Mouse (Mus musculus): ENCODE data around the gene Cdk2. TPM values are rescaled to one million over a fixed set of nuclear protein-coding genes. Genes with fewer than 3 reads are reported as not detected.

The Cdk2 gene
- polyA plus RNA-seq, 1 experiment from 2014 or later = 130 TPM

- Histone ChIP-seq H3K36me3 (replicated peaks) (no peaks in the 10 kb centered on the region), H3K27me3 (replicated peaks; ENCODE audit: low read depth, poor library complexity, severe bottlenecking) (no peaks in the 10 kb centered on the region), H3K4me3 (no peak overlapping the region), H3K27ac (replicated peaks) (no peak overlapping the region), H3K4me1 (peaks cover 11% of the 10 kb centered on the region), H3K9me3 (no peaks in the 10 kb centered on the region)
- 69% methylated on average over 5 of the region's 5 CpGs for WGBS
- DNase-seq (ENCODE audit: low spot score) = no peak
Observed at GRCm38 (mm10) chr10:128663441-128664220, 41.2 kb downstream of the Cdk2 start.

- Histone ChIP-seq H3K36me3 (replicated peaks) (no peaks in the 10 kb centered on the region), H3K4me1 (peaks cover 6% of the 10 kb centered on the region; the same call in 1 of the 2 replicates), H3K4me3 (no peak overlapping the region), H3K27me3 (replicated peaks; ENCODE audit: low read depth, poor library complexity, severe bottlenecking) (no peaks in the 10 kb centered on the region), H3K9me3 (no peaks in the 10 kb centered on the region), H3K27ac (replicated peaks) (no peak overlapping the region)
- DNase-seq (ENCODE audit: low spot score) = no peak
Observed at GRCm38 (mm10) chr10:128662465-128662864, 42.4 kb downstream of the Cdk2 start.

- H3K27me3 ChIP-seq (replicated peaks; ENCODE audit: low read depth, poor library complexity, severe bottlenecking) = no peaks in the 10 kb centered on the region
- 49% methylated on average over 9 of the region's 9 CpGs for WGBS
- H3K4me3 ChIP-seq = no peak overlapping the region
- no peaks in the 10 kb centered on the region for H3K36me3 ChIP-seq (replicated peaks)
- no peak for DNase-seq (ENCODE audit: low spot score)
- H3K27ac ChIP-seq (replicated peaks) = no peak overlapping the region
- H3K9me3 ChIP-seq = no peaks in the 10 kb centered on the region
- H3K4me1 ChIP-seq = peaks cover 14% of the 10 kb centered on the region; the same call in 1 of the 2 replicates
Observed at GRCm38 (mm10) chr10:128659490-128659889, 45.3 kb downstream of the Cdk2 start.

- no peak overlapping the region for H3K27ac ChIP-seq (replicated peaks)
- no peaks in the 10 kb centered on the region for H3K27me3 ChIP-seq (replicated peaks; ENCODE audit: low read depth, poor library complexity, severe bottlenecking)
- 63% methylated on average over 9 of the region's 9 CpGs for WGBS
- H3K36me3 ChIP-seq (replicated peaks) = no peaks in the 10 kb centered on the region
- H3K9me3 ChIP-seq = no peaks in the 10 kb centered on the region
- DNase-seq (ENCODE audit: low spot score) = no peak
- H3K4me1 ChIP-seq = peaks cover 21% of the 10 kb centered on the region; the same call in 1 of the 2 replicates
- no peak overlapping the region for H3K4me3 ChIP-seq
Observed at GRCm38 (mm10) chr10:128657844-128658243, 47.0 kb downstream of the Cdk2 start.

GRCm38 (mm10) chr10:128656731-128657130 is 48.1 kb downstream of the Cdk2 start:
- Histone ChIP-seq H3K27me3 (replicated peaks; ENCODE audit: low read depth, poor library complexity, severe bottlenecking) (no peaks in the 10 kb centered on the region), H3K27ac (replicated peaks) (no peak overlapping the region), H3K4me1 (peaks cover 21% of the 10 kb centered on the region; the same call in 1 of the 2 replicates), H3K9me3 (no peaks in the 10 kb centered on the region), H3K4me3 (no peak overlapping the region), H3K36me3 (replicated peaks) (no peaks in the 10 kb centered on the region)
- WGBS = 95% methylated on average over 1 of the region's 1 CpGs
- DNase-seq (ENCODE audit: low spot score) = no peak

- Histone ChIP-seq H3K9me3 (no peaks in the 10 kb centered on the region), H3K27me3 (replicated peaks; ENCODE audit: low read depth, poor library complexity, severe bottlenecking) (no peaks in the 10 kb centered on the region), H3K36me3 (replicated peaks) (no peaks in the 10 kb centered on the region), H3K27ac (replicated peaks) (no peak overlapping the region), H3K4me3 (no peak overlapping the region), H3K4me1 (peaks cover 21% of the 10 kb centered on the region; the same call in 1 of the 2 replicates)
- DNase-seq (ENCODE audit: low spot score) = no peak
- WGBS = 82% methylated on average over 3 of the region's 3 CpGs
Observed at GRCm38 (mm10) chr10:128655254-128655653, 49.6 kb downstream of the Cdk2 start.

- WGBS = 75% methylated on average over 4 of the region's 4 CpGs
- Histone ChIP-seq H3K4me1 (peaks cover 15% of the 10 kb centered on the region; the same call in 1 of the 2 replicates), H3K27ac (replicated peaks) (no peak overlapping the region), H3K36me3 (replicated peaks) (no peaks in the 10 kb centered on the region), H3K4me3 (no peak overlapping the region), H3K9me3 (no peaks in the 10 kb centered on the region), H3K27me3 (replicated peaks; ENCODE audit: low read depth, poor library complexity, severe bottlenecking) (no peaks in the 10 kb centered on the region)
- no peak for DNase-seq (ENCODE audit: low spot score)
Observed at GRCm38 (mm10) chr10:128653866-128654265, 51.0 kb downstream of the Cdk2 start.

Other genes starting within 250 kb of the Cdk2 start
- 77.3 and 85.9 TPM in 2 replicates for gene Smarcc2, start 245.8 kb downstream of the Cdk2 start, polyA plus RNA-seq (2016; fragmentation: Nextera tagmentation; extraction: Ambion mirVana)
- 733 and 768 TPM in 2 replicates for gene Myl6, start 210.9 kb downstream of the Cdk2 start, polyA plus RNA-seq (2016; fragmentation: Nextera tagmentation; extraction: Ambion mirVana)
- gene Myl6b, start 206.3 kb downstream of the Cdk2 start, polyA plus RNA-seq (2016; fragmentation: Nextera tagmentation; extraction: Ambion mirVana) = 2.3 and 3.1 TPM in 2 replicates
- gene Esyt1, start 179.2 kb downstream of the Cdk2 start, polyA plus RNA-seq (2016; fragmentation: Nextera tagmentation; extraction: Ambion mirVana) = 11.9 and 13.6 TPM in 2 replicates
- 15.9 and 17.4 TPM in 2 replicates for gene Zc3h10, start 157.3 kb downstream of the Cdk2 start, polyA plus RNA-seq (2016; fragmentation: Nextera tagmentation; extraction: Ambion mirVana)
- 3,494 and 3,561 TPM in 2 replicates for gene Rpl41, start 155.7 kb downstream of the Cdk2 start, polyA plus RNA-seq (2016; fragmentation: Nextera tagmentation; extraction: Ambion mirVana)
- gene Pa2g4, start 139.0 kb downstream of the Cdk2 start, polyA plus RNA-seq (2016; fragmentation: Nextera tagmentation; extraction: Ambion mirVana) = 274 and 287 TPM in 2 replicates
- 11.9 and 12.2 TPM in 2 replicates for gene Erbb3, start 115.4 kb downstream of the Cdk2 start, polyA plus RNA-seq (2016; fragmentation: Nextera tagmentation; extraction: Ambion mirVana)
- gene Rps26, start 78.3 kb downstream of the Cdk2 start, polyA plus RNA-seq (2016; fragmentation: Nextera tagmentation; extraction: Ambion mirVana) = 566 and 582 TPM in 2 replicates
- 2.9 and 3.5 TPM in 2 replicates for gene Ikzf4, start 59.0 kb downstream of the Cdk2 start, polyA plus RNA-seq (2016; fragmentation: Nextera tagmentation; extraction: Ambion mirVana)
- 12.9 and 13.5 TPM in 2 replicates for gene Suox, start 31.0 kb downstream of the Cdk2 start, polyA plus RNA-seq (2016; fragmentation: Nextera tagmentation; extraction: Ambion mirVana)
- 64.4 and 70.4 TPM in 2 replicates for gene Rab5b, start 8.8 kb downstream of the Cdk2 start, polyA plus RNA-seq (2016; fragmentation: Nextera tagmentation; extraction: Ambion mirVana)
- gene Pmel, start 836 bp downstream of the Cdk2 start, polyA plus RNA-seq (2016; fragmentation: Nextera tagmentation; extraction: Ambion mirVana) = 8.6 and 17.3 TPM in 2 replicates
- 5.2 and 6.3 TPM in 2 replicates for gene Dgka, start 39.8 kb upstream of the Cdk2 start, polyA plus RNA-seq (2016; fragmentation: Nextera tagmentation; extraction: Ambion mirVana)
- gene Pym1, start 42.9 kb upstream of the Cdk2 start, polyA plus RNA-seq (2016; fragmentation: Nextera tagmentation; extraction: Ambion mirVana) = 56.6 and 60.0 TPM in 2 replicates
- gene Mmp19, start 85.9 kb upstream of the Cdk2 start, polyA plus RNA-seq (2016; fragmentation: Nextera tagmentation; extraction: Ambion mirVana) = 0.26 and 0.30 TPM in 2 replicates
- gene Dnajc14, start 99.0 kb upstream of the Cdk2 start, polyA plus RNA-seq (2016; fragmentation: Nextera tagmentation; extraction: Ambion mirVana) = 51.9 and 53.7 TPM in 2 replicates
- 16.9 and 17.9 TPM in 2 replicates for gene Tmem198b, start 99.3 kb upstream of the Cdk2 start, polyA plus RNA-seq (2016; fragmentation: Nextera tagmentation; extraction: Ambion mirVana)
- gene Sarnp, start 112.3 kb upstream of the Cdk2 start, polyA plus RNA-seq (2016; fragmentation: Nextera tagmentation; extraction: Ambion mirVana) = 259 and 263 TPM in 2 replicates
- gene Ormdl2, start 116.6 kb upstream of the Cdk2 start, polyA plus RNA-seq (2016; fragmentation: Nextera tagmentation; extraction: Ambion mirVana) = 63.7 and 66.4 TPM in 2 replicates
- 11.8 and 12.0 TPM in 2 replicates for gene Gdf11, start 186.7 kb upstream of the Cdk2 start, polyA plus RNA-seq (2016; fragmentation: Nextera tagmentation; extraction: Ambion mirVana)
- gene Cd63, start 196.0 kb upstream of the Cdk2 start, polyA plus RNA-seq (2016; fragmentation: Nextera tagmentation; extraction: Ambion mirVana) = 274 and 319 TPM in 2 replicates
- gene Rdh5, start 217.9 kb upstream of the Cdk2 start, polyA plus RNA-seq (2016; fragmentation: Nextera tagmentation; extraction: Ambion mirVana) = 11.2 and 11.9 TPM in 2 replicates
- 185 and 186 TPM in 2 replicates for gene Bloc1s1, start 219.0 kb upstream of the Cdk2 start, polyA plus RNA-seq (2016; fragmentation: Nextera tagmentation; extraction: Ambion mirVana)
- gene Itga7, start 228.8 kb upstream of the Cdk2 start, polyA plus RNA-seq (2016; fragmentation: Nextera tagmentation; extraction: Ambion mirVana) = 1.8 and 2.7 TPM in 2 replicates

Data from embryonic facial prominence, embryonic 10.5 days (tissue).